Mouse (Mus musculus) liver, adult (tissue): ENCODE measurements around the gene Atxn7l3.

Experiments
- GATA4 ChIP-seq: IDR thresholded peaks from 2 replicates; pipeline ENCODE4 v1.6.1; 2014; ENCODE audit warnings: mild to moderate bottlenecking, low read length; ENCODE audit not compliant: insufficient replicate concordance

Gene Atxn7l3

GRCm38 (mm10) chr11:102290141-102290540 is 6.3 kb downstream of the Atxn7l3 start:
- no peak for TF ChIP-seq GATA4

- TF ChIP-seq GATA4, result no peak
These were observed 6.8 kb downstream of the Atxn7l3 start for GRCm38 (mm10) chr11:102289511-102290100.

GRCm38 (mm10) chr11:102288913-102289312 is 7.5 kb downstream of the Atxn7l3 start:
- no peak for TF ChIP-seq GATA4

- no peak for TF ChIP-seq GATA4
These were observed 8.2 kb downstream of the Atxn7l3 start for GRCm38 (mm10) chr11:102288027-102288804.

GRCm38 (mm10) chr11:102287485-102287884 is 8.9 kb downstream of the Atxn7l3 start:
- TF ChIP-seq GATA4, result no peak

- no peak for TF ChIP-seq GATA4
These were observed 11.2 kb downstream of the Atxn7l3 start for GRCm38 (mm10) chr11:102285095-102285834.

- 0 out of 2 replicates have a peak, but pooled peaks have one; percentile 13 for TF ChIP-seq GATA4
These were observed 11.8 kb downstream of the Atxn7l3 start, which contains the start of gene Tmub2 for GRCm38 (mm10) chr11:102284501-102285094. TSS of gene Tmub2 (plus strand) at chr11:102284931.

GRCm38 (mm10) chr11:102283922-102284321 is 12.5 kb downstream of the Atxn7l3 start:
- TF ChIP-seq GATA4, result no peak

GRCm38 (mm10) chr11:102279595-102279994 is 16.8 kb downstream of the Atxn7l3 start:
- no peak for TF ChIP-seq GATA4

GRCm38 (mm10) chr11:102277754-102278153 is 18.7 kb downstream of the Atxn7l3 start:
- no peak for TF ChIP-seq GATA4

- TF ChIP-seq GATA4, result no peak
These were observed 20.0 kb downstream of the Atxn7l3 start for GRCm38 (mm10) chr11:102276411-102276915.

GRCm38 (mm10) chr11:102268520-102269244 is 27.7 kb downstream of the Atxn7l3 start, which contains the start of gene Asb16:
TSS of gene Asb16 (plus strand) at chr11:102268743.
- no peak for TF ChIP-seq GATA4

GRCm38 (mm10) chr11:102267480-102267879 is 29.0 kb downstream of the Atxn7l3 start:
- no peak for TF ChIP-seq GATA4

GRCm38 (mm10) chr11:102266631-102267355 is 29.6 kb downstream of the Atxn7l3 start:
- no peak for TF ChIP-seq GATA4
